ENCODE assay signal across 10 mouse cellular contexts in the genomic region with DNA sequence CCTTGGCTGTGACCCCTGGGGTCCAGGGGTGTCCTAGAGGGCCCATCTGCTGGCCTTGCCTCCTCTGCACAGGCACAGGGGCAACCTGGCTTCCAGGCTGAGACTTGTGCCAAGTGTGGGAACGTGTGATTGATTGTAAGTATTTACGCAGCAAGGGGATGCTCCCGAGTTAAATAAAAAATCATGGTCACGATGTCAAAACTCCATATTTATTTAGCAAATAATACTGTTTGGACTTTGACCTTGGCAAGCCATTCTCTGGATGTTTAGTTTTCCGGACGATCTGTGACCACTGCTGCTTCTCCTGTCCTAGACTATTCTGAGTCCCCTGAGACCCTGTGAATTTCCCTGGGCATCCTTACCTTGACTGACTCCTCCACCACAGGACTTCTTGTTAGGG.
"Had no signal": no experiment of that assay in that cellular context is flagged by ENCODE, and none has a peak within 500 bp of the region (broad histone marks: within the 10 kb centered on the region; RNA-seq: fewer than 3 reads in every experiment).

No protein-coding gene starts in this region.

- H3K27ac ChIP-seq: limb, embryonic 15.5 days; midbrain, embryonic 12.5 days; neural tube, embryonic 15.5 days had no signal

- H3K27me3 ChIP-seq: limb, embryonic 15.5 days; midbrain, embryonic 12.5 days; neural tube, embryonic 15.5 days had no signal

- DNase-seq: layer of hippocampus, postnatal 36 days; lung, adult 18-20 months; right cerebral cortex, adult 18-20 months; right cerebral cortex, postnatal 25 days; thymus, postnatal 36 days had no signal

- H3K4me1 ChIP-seq: midbrain, embryonic 12.5 days had no signal

- H3K9ac ChIP-seq: limb, embryonic 15.5 days; midbrain, embryonic 12.5 days; neural tube, embryonic 15.5 days had no signal

- H3K4me2 ChIP-seq: limb, embryonic 15.5 days; midbrain, embryonic 12.5 days; neural tube, embryonic 15.5 days had no signal

- H3K4me3 ChIP-seq: limb, embryonic 15.5 days; midbrain, embryonic 12.5 days; neural tube, embryonic 15.5 days had no signal

- H3K9me3 ChIP-seq: limb, embryonic 15.5 days; midbrain, embryonic 12.5 days; neural tube, embryonic 15.5 days had no signal

- ATAC-seq: intestine, postnatal 0 days; midbrain, embryonic 16.5 days had no signal

- H3K36me3 ChIP-seq: limb, embryonic 15.5 days had no signal
